12 mouse cellular contexts compared by ENCODE assay signal in the genomic region with DNA sequence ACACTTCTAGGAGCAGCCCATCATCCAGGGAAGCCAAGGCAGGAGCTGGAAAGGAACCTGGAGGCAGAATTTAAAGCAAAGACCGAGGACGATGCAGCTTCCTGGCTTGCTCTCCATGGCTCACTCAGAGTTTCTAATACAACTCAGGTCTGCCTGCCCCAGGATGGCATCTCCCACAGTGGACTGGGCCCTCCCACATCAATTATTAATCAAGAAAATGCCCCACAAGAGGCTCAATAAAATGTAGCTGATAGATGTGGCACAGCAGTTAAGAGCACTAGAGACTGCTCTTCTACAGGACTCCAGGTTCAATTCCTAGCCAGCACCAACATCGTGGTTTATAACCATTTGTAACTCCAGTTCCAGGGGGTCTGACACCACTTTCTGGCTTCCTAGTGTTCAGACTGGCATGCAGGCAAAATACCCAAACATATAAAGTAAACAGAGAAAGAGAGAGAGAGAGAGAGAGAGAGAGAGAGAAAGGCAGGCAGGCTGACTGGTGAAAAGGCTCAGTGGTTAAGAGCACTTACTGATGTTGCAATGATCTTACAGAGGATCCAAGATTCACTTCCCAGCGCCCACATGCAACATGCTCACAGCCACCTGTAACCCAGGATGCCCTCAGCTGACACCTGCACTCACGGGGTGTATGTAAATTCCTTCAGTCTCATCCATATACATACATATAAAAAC. TPM values are rescaled to one million over a fixed set of nuclear protein-coding genes. Genes with fewer than 3 reads are reported as not detected.
A peak's percentile ranks its signal among the peaks of the same experiment; 100 is the strongest.
DNase-seq lines count a peak whose midpoint lies in the region; ATAC-seq and TF ChIP-seq lines count a peak whose summit lies in the region.
"Had no signal": no experiment of that assay in that cellular context is flagged by ENCODE, and none has a peak within 500 bp of the region (broad histone marks: within the 10 kb centered on the region; RNA-seq: fewer than 3 reads in every experiment).

No protein-coding gene starts in this region.

- H3K9me3 ChIP-seq in liver, embryonic 12.5 days (replicated peaks) = no peaks in the 10 kb centered on the region
- H3K9me3 ChIP-seq in forebrain, postnatal 0 days (ENCODE audit: low read length) = no peaks in the 10 kb centered on the region
- H3K9me3 ChIP-seq: heart, embryonic 10.5 days had no signal

- no peak for DNase-seq in layer of hippocampus, adult 2 months (ENCODE audit: low spot score in 2 of 2)
- DNase-seq in layer of hippocampus, postnatal 25 days (ENCODE audit: extremely low spot score in 1 of 2, low spot score in 1 of 2) = no peak
- DNase-seq in thymus, postnatal 4 days = peak; percentile 46
- no peak for DNase-seq in thymus, postnatal 25 days
- no peak for DNase-seq in gastrocnemius, adult 8-10 months (ENCODE audit: low spot score in 2 of 2)
- DNase-seq in forebrain, postnatal 0 days = no peak
- DNase-seq: adrenal gland, postnatal 36 days; cerebellum, adult 9-11 months had no signal

- WGBS in liver, embryonic 12.5 days (ENCODE audit: insufficient replicate concordance) = 34% methylated on average over 5 of the region's 5 CpGs
- WGBS in forebrain, postnatal 0 days = 80% methylated on average over 5 of the region's 5 CpGs

- H3K4me1 ChIP-seq in liver, embryonic 12.5 days = peaks cover 59% of the 10 kb centered on the region
- H3K4me1 ChIP-seq in forebrain, postnatal 0 days (ENCODE audit: insufficient read depth) = no peaks in the 10 kb centered on the region

- H3K27ac ChIP-seq in layer of hippocampus, adult 2 months = peak overlapping the region; percentile 52; the same call in 1 of the 2 replicates
- H3K27ac ChIP-seq in liver, embryonic 12.5 days = peak overlapping the region; percentile 68
- H3K27ac ChIP-seq in forebrain, postnatal 0 days (ENCODE audit: low read depth, low read length) = no peak overlapping the region

- H3K4me2 ChIP-seq in liver, embryonic 12.5 days = no peak overlapping the region
- H3K4me2 ChIP-seq in forebrain, postnatal 0 days (ENCODE audit: low read depth) = no peak overlapping the region
- H3K4me2 ChIP-seq: limb, embryonic 13.5 days had no signal

- no peak for ATAC-seq in liver, embryonic 12.5 days
- no peak for ATAC-seq in forebrain, postnatal 0 days
- ATAC-seq: hindbrain, postnatal 0 days had no signal

- no peak overlapping the region for H3K4me3 ChIP-seq in layer of hippocampus, adult 2 months
- H3K4me3 ChIP-seq in liver, embryonic 12.5 days = no peak overlapping the region
- H3K4me3 ChIP-seq in forebrain, postnatal 0 days (ENCODE audit: low read depth, low read length) = no peak overlapping the region
- H3K4me3 ChIP-seq: heart, embryonic 10.5 days; limb, embryonic 13.5 days had no signal

- no peak overlapping the region for H3K9ac ChIP-seq in liver, embryonic 12.5 days
- no peak overlapping the region for H3K9ac ChIP-seq in forebrain, postnatal 0 days
- H3K9ac ChIP-seq: limb, embryonic 13.5 days had no signal

- TF ChIP-seq CTCF in layer of hippocampus, adult 2 months (conservative IDR thresholded peaks at IDR 0.05) = no peak
- TF ChIP-seq CTCF in forebrain, postnatal 0 days (IDR thresholded peaks at IDR 0.05; ENCODE audit: low read depth) = no peak

- H3K27me3 ChIP-seq in liver, embryonic 12.5 days (replicated peaks) = no peaks in the 10 kb centered on the region
- H3K27me3 ChIP-seq in forebrain, postnatal 0 days (ENCODE audit: insufficient read depth, low read length) = no peaks in the 10 kb centered on the region
- H3K27me3 ChIP-seq: limb, embryonic 13.5 days had no signal

- H3K36me3 ChIP-seq in liver, embryonic 12.5 days = peaks cover 25% of the 10 kb centered on the region
- peaks cover 33% of the 10 kb centered on the region for H3K36me3 ChIP-seq in forebrain, postnatal 0 days (ENCODE audit: insufficient read depth)

RNA-seq across cellular contexts. Expression of a gene that starts 18.6 kb away (rescaled TPM):
- total RNA-seq in layer of hippocampus, adult 2 months (2021) = 10 to 100 TPM; 82.0 to 83.6 TPM
- total RNA-seq in layer of hippocampus, postnatal 25 days (2021) = 10 to 100 TPM; 90.6 to 99.8 TPM
- 21.3 and 21.6 TPM in 2 replicates for polyA plus RNA-seq in liver, embryonic 12.5 days (2016; fragmentation: Nextera tagmentation; extraction: Ambion mirVana)
- total RNA-seq in gastrocnemius, adult 8-10 months (2022) = 10 to 100 TPM; 31.9 to 41.4 (median 34.4) TPM
- total RNA-seq in forebrain, postnatal 0 days (2014; rRNA removed) = 107 and 141 TPM in 2 replicates
- 72.0 and 82.8 TPM in 2 replicates for polyA plus RNA-seq in forebrain, postnatal 0 days (2015; fragmentation: Nextera tagmentation; extraction: Ambion mirVana)
